Mouse (Mus musculus): ENCODE measurements around the gene Acvr2a.

The Acvr2a gene

GRCm38 (mm10) chr2:48885945-48886344 lies 72.0 kb downstream of the Acvr2a start:
- DNase-seq: peak; percentile 55

GRCm38 (mm10) chr2:48895186-48895585 lies 81.3 kb downstream of the Acvr2a start:
- no peak for DNase-seq

- no peak for DNase-seq
These were observed 95.0 kb downstream of the Acvr2a start for GRCm38 (mm10) chr2:48908866-48909265.

GRCm38 (mm10) chr2:48914185-48914584 lies 100.3 kb downstream of the Acvr2a start:
- DNase-seq: no peak

GRCm38 (mm10) chr2:48915832-48916231 lies 101.9 kb downstream of the Acvr2a start:
- DNase-seq: no peak

GRCm38 (mm10) chr2:48935058-48935457 lies 121.1 kb downstream of the Acvr2a start:
- DNase-seq: no peak

GRCm38 (mm10) chr2:48947761-48948160 lies 133.9 kb downstream of the Acvr2a start:
- DNase-seq: no peak

- DNase-seq: peak; percentile 98
These were observed 135.1 kb downstream of the Acvr2a start, which contains the start of gene Mbd5 for GRCm38 (mm10) chr2:48948841-48949584. Mbd5 (plus strand) TSS chr2:48949508.

GRCm38 (mm10) chr2:48949743-48950251 lies 135.9 kb downstream of the Acvr2a start:
- peak; percentile 17 for DNase-seq

- no peak for DNase-seq
These were observed 136.2 kb downstream of the Acvr2a start, which contains the start of gene Orc4 for GRCm38 (mm10) chr2:48950252-48950315. Orc4 (minus strand) TSS chr2:48950277.

GRCm38 (mm10) chr2:48950316-48950880 lies 136.5 kb downstream of the Acvr2a start:
- DNase-seq: no peak
